Mouse (Mus musculus) E14TG2a.4 (cell line): ENCODE results near the gene Trmt112.
A peak's percentile ranks its signal among the peaks of the same experiment; 100 is the strongest.

Experiments
- H3K27me3 ChIP-seq: 2 replicates; pipeline ENCODE4 v1.6.1; 2014; ENCODE audit warnings: low read length, control low read depth; ENCODE audit not compliant: insufficient read depth
- H3K36me3 ChIP-seq: 2 replicates; pipeline ENCODE4 v1.6.1; 2014; ENCODE audit warnings: low read length, control low read depth; ENCODE audit not compliant: insufficient read depth
- H3K4me1 ChIP-seq: replicated peaks from 2 replicates; pipeline ENCODE4 v1.6.1; 2014; ENCODE audit warnings: low read depth, low read length, control low read depth
- H3K4me3 ChIP-seq: replicated peaks from 2 replicates; pipeline ENCODE4 v1.5.1; 2014; ENCODE audit warnings: mild to moderate bottlenecking, low read length
- H3K9me3 ChIP-seq: 2 replicates; pipeline ENCODE4 v1.6.1; 2014; ENCODE audit warnings: low read length, control low read depth
- CTCF ChIP-seq: conservative IDR thresholded peaks from 2 replicates; pipeline ENCODE4 v1.5.1; 2014; ENCODE audit warnings: low read length
- NANOG ChIP-seq: IDR thresholded peaks from 2 replicates; pipeline ENCODE4 v1.6.1; 2014; ENCODE audit warnings: borderline replicate concordance, low read length, mixed read lengths
- POU5F1 ChIP-seq: IDR thresholded peaks from 2 replicates; pipeline ENCODE4 v1.6.1; 2014; ENCODE audit warnings: low read length, borderline replicate concordance

Gene Trmt112

GRCm38 (mm10) chr19:6909507-6910289 is at the start of gene Trmt112, which contains the start of gene Prdx5:
Trmt112 (plus strand) TSS chr19:6909698.
Prdx5 (minus strand) TSS chr19:6910106.
- H3K9me3 ChIP-seq = no peaks in the 10 kb centered on the region
- peaks cover 63% of the 10 kb centered on the region for H3K36me3 ChIP-seq
- H3K27me3 ChIP-seq = no peaks in the 10 kb centered on the region
- TF ChIP-seq NANOG (no peak), POU5F1 (no peak), CTCF (no peak)
- H3K4me1 ChIP-seq = peaks cover 63% of the 10 kb centered on the region
- H3K4me3 ChIP-seq = peak within 1 kb of the TSS; percentile 86

- Histone ChIP-seq H3K27me3 (peaks cover 13% of the 10 kb centered on the region), H3K4me1 (peaks cover 32% of the 10 kb centered on the region), H3K4me3 (no peak overlapping the region), H3K36me3 (no peaks in the 10 kb centered on the region), H3K9me3 (peaks cover 4% of the 10 kb centered on the region; the same call in 1 of the 2 replicates)
- no peak for TF ChIP-seq NANOG
- no peak for TF ChIP-seq CTCF
- no peak for TF ChIP-seq POU5F1
Measured at GRCm38 (mm10) chr19:6859971-6860370, 49.5 kb upstream of the Trmt112 start.

GRCm38 (mm10) chr19:6860706-6861105 is 48.8 kb upstream of the Trmt112 start:
- Histone ChIP-seq H3K27me3 (peaks cover 10% of the 10 kb centered on the region), H3K4me1 (peaks cover 29% of the 10 kb centered on the region), H3K9me3 (peaks cover 4% of the 10 kb centered on the region; the same call in 1 of the 2 replicates), H3K4me3 (no peak overlapping the region), H3K36me3 (no peaks in the 10 kb centered on the region)
- TF ChIP-seq NANOG = no peak
- TF ChIP-seq CTCF = no peak
- TF ChIP-seq POU5F1 = no peak

- no peak overlapping the region for H3K4me3 ChIP-seq
- no peak for TF ChIP-seq CTCF
- TF ChIP-seq NANOG = no peak
- no peak for TF ChIP-seq POU5F1
- H3K27me3 ChIP-seq = 0 out of 2 replicates have a peak, but pooled peaks cover 4% of the 10 kb centered on the region
- peaks cover 4% of the 10 kb centered on the region; the same call in 1 of the 2 replicates for H3K9me3 ChIP-seq
- H3K36me3 ChIP-seq = no peaks in the 10 kb centered on the region
- peaks cover 27% of the 10 kb centered on the region for H3K4me1 ChIP-seq
Measured at GRCm38 (mm10) chr19:6861451-6861850, 48.0 kb upstream of the Trmt112 start.

GRCm38 (mm10) chr19:6869355-6869754 is 40.1 kb upstream of the Trmt112 start:
- TF ChIP-seq CTCF (no peak), POU5F1 (no peak), NANOG (no peak)
- Histone ChIP-seq H3K4me1 (peaks cover 37% of the 10 kb centered on the region), H3K36me3 (no peaks in the 10 kb centered on the region), H3K27me3 (no peaks in the 10 kb centered on the region), H3K4me3 (no peak overlapping the region), H3K9me3 (peaks cover 4% of the 10 kb centered on the region; the same call in 1 of the 2 replicates)

GRCm38 (mm10) chr19:6871574-6872271 is 37.8 kb upstream of the Trmt112 start:
- peaks cover 29% of the 10 kb centered on the region for H3K4me1 ChIP-seq
- no peaks in the 10 kb centered on the region for H3K36me3 ChIP-seq
- H3K4me3 ChIP-seq = no peak overlapping the region
- no peaks in the 10 kb centered on the region for H3K27me3 ChIP-seq
- TF ChIP-seq CTCF (peak; percentile 45), NANOG (no peak)
- no peaks in the 10 kb centered on the region for H3K9me3 ChIP-seq

GRCm38 (mm10) chr19:6872701-6873100 is 36.8 kb upstream of the Trmt112 start:
- H3K9me3 ChIP-seq = no peaks in the 10 kb centered on the region

GRCm38 (mm10) chr19:6874257-6874656 is 35.2 kb upstream of the Trmt112 start:
- TF ChIP-seq POU5F1 (no peak), NANOG (no peak), CTCF (no peak)
- Histone ChIP-seq H3K27me3 (0 out of 2 replicates have a peak, but pooled peaks cover 2% of the 10 kb centered on the region), H3K9me3 (no peaks in the 10 kb centered on the region), H3K36me3 (no peaks in the 10 kb centered on the region), H3K4me3 (no peak overlapping the region), H3K4me1 (peaks cover 27% of the 10 kb centered on the region)

More at GRCm38 (mm10) chr19:6872701-6873100, 36.8 kb upstream of the Trmt112 start:
- TF ChIP-seq CTCF (no peak), NANOG (no peak), POU5F1 (no peak)
- Histone ChIP-seq H3K4me3 (no peak overlapping the region), H3K4me1 (peaks cover 29% of the 10 kb centered on the region), H3K36me3 (no peaks in the 10 kb centered on the region), H3K27me3 (no peaks in the 10 kb centered on the region)

- H3K9me3 ChIP-seq = no peaks in the 10 kb centered on the region
- H3K4me1 ChIP-seq = peaks cover 23% of the 10 kb centered on the region
- TF ChIP-seq POU5F1 (no peak), NANOG (no peak), CTCF (no peak)
- H3K36me3 ChIP-seq = no peaks in the 10 kb centered on the region
- 0 out of 2 replicates have a peak, but pooled peaks cover 2% of the 10 kb centered on the region for H3K27me3 ChIP-seq
- H3K4me3 ChIP-seq = no peak overlapping the region
Measured at GRCm38 (mm10) chr19:6875834-6876233, 33.7 kb upstream of the Trmt112 start.
